Mouse (Mus musculus): ENCODE measurements around the gene Ehd2.

DNA sequence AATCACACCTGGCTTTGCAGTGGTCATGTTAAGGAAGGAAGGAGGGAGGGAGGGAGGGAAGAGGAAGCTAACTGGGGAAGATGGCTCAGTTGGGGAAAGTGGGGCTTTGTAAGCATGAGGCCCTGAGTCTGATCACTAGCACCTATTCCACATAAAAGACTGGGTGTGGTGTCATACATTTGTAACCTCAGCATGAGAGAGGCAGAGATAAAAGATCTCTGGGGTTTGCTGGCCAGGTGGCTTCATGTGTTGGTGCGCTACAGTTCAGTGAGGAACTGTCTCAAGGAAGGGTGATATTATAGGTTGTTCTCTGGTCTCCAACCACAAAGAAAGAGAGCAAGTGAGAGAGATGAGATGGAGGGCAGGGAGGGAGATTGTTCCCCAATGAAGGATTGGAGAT lies 34.3 kb upstream of the Ehd2 start:
- no peak for TF ChIP-seq CTCF (IDR thresholded peaks at IDR 0.05; ENCODE audit: low read depth)
- TF ChIP-seq EP300 (IDR thresholded peaks at IDR 0.05; ENCODE audit: low read depth): no peak
